Mouse (Mus musculus) liver, embryonic 11.5 days (tissue): ENCODE measurements around the gene Cracr2b. TPM values are rescaled to one million over a fixed set of nuclear protein-coding genes. Genes with fewer than 3 reads are reported as not detected.
A peak's percentile ranks its signal among the peaks of the same experiment; 100 is the strongest.

Experiments
- ATAC-seq: fragments of 200-750 bp; cut with Nextera tagmentation; replicated peaks from 2 replicates; pipeline ENCODE4 v1.8.0; 2017; ENCODE audit warnings: moderate number of reproducible peaks, mild to moderate bottlenecking, moderate TSS enrichment, moderate library complexity; ENCODE audit not compliant: low FRiP score
- DNase-seq: peaks from one replicate; pipeline ENCODE4 v3.0.0-alpha.2; 2017; ENCODE audit warnings: low spot score
- H3K27ac ChIP-seq: fragments of 300-500 bp; sonication (generic); 2 replicates; pipeline ENCODE4 v1.5.1; 2014; ENCODE audit warnings: mild to moderate bottlenecking, low read depth, low read length, control low read depth
- H3K27me3 ChIP-seq: fragments of 300-500 bp; sonication (generic); replicated peaks from 2 replicates; pipeline ENCODE4 v1.6.1; 2014; ENCODE audit warnings: low read length, mixed read lengths; ENCODE audit not compliant: control insufficient read depth, insufficient read depth
- H3K36me3 ChIP-seq: fragments of 300-500 bp; sonication (generic); 2 replicates; pipeline ENCODE4 v1.6.1; 2014; ENCODE audit warnings: mild to moderate bottlenecking, low read length, moderate library complexity, mixed read lengths; ENCODE audit not compliant: control insufficient read depth, insufficient read depth
- H3K4me1 ChIP-seq: fragments of 300-500 bp; sonication (generic); replicated peaks from 2 replicates; pipeline ENCODE4 v1.6.1; 2014; ENCODE audit warnings: low read length, mixed read lengths; ENCODE audit not compliant: control insufficient read depth, insufficient read depth
- H3K4me2 ChIP-seq: fragments of 300-500 bp; sonication (generic); 2 replicates; pipeline ENCODE4 v1.6.1; 2014; ENCODE audit warnings: mild to moderate bottlenecking, control low read depth, moderate library complexity
- H3K4me3 ChIP-seq: fragments of 300-500 bp; sonication (generic); 2 replicates; pipeline ENCODE4 v1.5.1; 2014; ENCODE audit warnings: low read depth, low read length, control low read depth
- H3K9ac ChIP-seq: fragments of 300-500 bp; sonication (generic); 2 replicates; pipeline ENCODE4 v1.6.1; 2014; ENCODE audit warnings: low read depth, low read length, control low read depth
- H3K9me3 ChIP-seq: fragments of 300-500 bp; sonication (generic); 2 replicates; pipeline ENCODE4 v1.6.1; 2016; ENCODE audit warnings: low read length, inconsistent platforms, mixed read lengths; ENCODE audit not compliant: control insufficient read depth
- WGBS: fragments of 180-500 bp; shearing (Covaris S2); extraction: QIAGEN DNeasy Blood & Tissue Kit; methylation state at CpG from one replicate; pipeline ENCODE4 v1.1.7; 2014; 5-methylcytosine and 5-hydroxymethylcytosine counted together
- polyA plus RNA-seq: library from polyadenylated mRNA; unstranded; fragments of >200 nt; fragmentation: Nextera tagmentation; extraction: Ambion mirVana; gene quantifications from 2 replicates; pipeline ENCODE4 v1.2.1, GENCODE M21; 2014

Cracr2b gene
- polyA plus RNA-seq, 1 experiment from 2014 or later = 4.3 TPM

GRCm38 (mm10) chr7:141420030-141420702 is 40.7 kb upstream of the Cracr2b start:
- H3K27ac ChIP-seq = peak overlapping the region; percentile 30
- WGBS = 65% methylated on average over 9 of the region's 9 CpGs
- no peaks in the 10 kb centered on the region for H3K4me1 ChIP-seq
- no peak for ATAC-seq
- no peaks in the 10 kb centered on the region for H3K9me3 ChIP-seq
- no peaks in the 10 kb centered on the region for H3K36me3 ChIP-seq
- no peak overlapping the region for H3K9ac ChIP-seq
- no peak overlapping the region for H3K4me2 ChIP-seq
- DNase-seq = no peak
- H3K4me3 ChIP-seq = no peak overlapping the region
- H3K27me3 ChIP-seq = no peaks in the 10 kb centered on the region

GRCm38 (mm10) chr7:141423811-141424210 is 37.1 kb upstream of the Cracr2b start:
- Histone ChIP-seq H3K27ac (no peak overlapping the region), H3K4me3 (no peak overlapping the region), H3K4me1 (no peaks in the 10 kb centered on the region; the same call in 1 of the 2 replicates), H3K9me3 (no peaks in the 10 kb centered on the region), H3K9ac (no peak overlapping the region; the same call in 1 of the 2 replicates), H3K27me3 (no peaks in the 10 kb centered on the region), H3K4me2 (no peak overlapping the region), H3K36me3 (no peaks in the 10 kb centered on the region)
- WGBS = 70% methylated on average over 4 of the region's 4 CpGs
- ATAC-seq (no peak), DNase-seq (no peak)

GRCm38 (mm10) chr7:141426948-141427730 is 33.8 kb upstream of the Cracr2b start:
- H3K4me3 ChIP-seq = no peak overlapping the region
- H3K9ac ChIP-seq = no peak overlapping the region
- 70% methylated on average over 12 of the region's 12 CpGs for WGBS
- peaks cover 6% of the 10 kb centered on the region for H3K4me1 ChIP-seq
- H3K9me3 ChIP-seq = no peaks in the 10 kb centered on the region
- DNase-seq = no peak
- H3K36me3 ChIP-seq = peaks cover 6% of the 10 kb centered on the region; the same call in 1 of the 2 replicates
- H3K27ac ChIP-seq = no peak overlapping the region
- no peak overlapping the region for H3K4me2 ChIP-seq
- no peak for ATAC-seq
- no peaks in the 10 kb centered on the region for H3K27me3 ChIP-seq

GRCm38 (mm10) chr7:141428701-141429100 is 32.2 kb upstream of the Cracr2b start:
- ATAC-seq = no peak
- H3K27me3 ChIP-seq = no peaks in the 10 kb centered on the region

GRCm38 (mm10) chr7:141429310-141429709 is 31.6 kb upstream of the Cracr2b start, which contains the start of gene Cend1:
Gene Cend1, minus strand, starts transcription at chr7:141429491.
- H3K4me3 ChIP-seq = no peak within 1 kb of the TSS
- peak; percentile 30; the same call in 1 of the 2 replicates for ATAC-seq

More at GRCm38 (mm10) chr7:141428701-141429100, 32.2 kb upstream of the Cracr2b start:
- no peak for DNase-seq
- H3K27ac ChIP-seq = no peak overlapping the region
- H3K4me2 ChIP-seq = no peak overlapping the region
- 56% methylated on average over 5 of the region's 5 CpGs for WGBS
- H3K9me3 ChIP-seq = no peaks in the 10 kb centered on the region
- no peak overlapping the region for H3K9ac ChIP-seq
- peaks cover 7% of the 10 kb centered on the region for H3K4me1 ChIP-seq
- peaks cover 11% of the 10 kb centered on the region; the same call in 1 of the 2 replicates for H3K36me3 ChIP-seq
- no peak overlapping the region for H3K4me3 ChIP-seq

GRCm38 (mm10) chr7:141429840-141430584 is 30.9 kb upstream of the Cracr2b start:
- no peak; the same call in 1 of the 2 replicates for ATAC-seq
- H3K9me3 ChIP-seq = no peaks in the 10 kb centered on the region
- 68% methylated on average over 9 of the region's 9 CpGs for WGBS
- no peak overlapping the region for H3K4me3 ChIP-seq
- peaks cover 20% of the 10 kb centered on the region for H3K4me1 ChIP-seq
- DNase-seq = no peak
- peaks cover 11% of the 10 kb centered on the region; the same call in 1 of the 2 replicates for H3K36me3 ChIP-seq
- no peak overlapping the region for H3K27ac ChIP-seq
- no peak overlapping the region for H3K9ac ChIP-seq
- peak overlapping the region; percentile 16; the same call in 1 of the 2 replicates for H3K4me2 ChIP-seq
- H3K27me3 ChIP-seq = no peaks in the 10 kb centered on the region

More at GRCm38 (mm10) chr7:141429310-141429709, 31.6 kb upstream of the Cracr2b start, which contains the start of gene Cend1:
- no peak within 1 kb of the TSS for H3K9ac ChIP-seq
- H3K4me1 ChIP-seq = peaks cover 13% of the 10 kb centered on the region
- no peaks in the 10 kb centered on the region for H3K9me3 ChIP-seq
- no peaks in the 10 kb centered on the region for H3K27me3 ChIP-seq
- no peak within 1 kb of the TSS for H3K27ac ChIP-seq
- H3K4me2 ChIP-seq = peak within 1 kb of the TSS; percentile 16
- peak; percentile 36 for DNase-seq
- H3K36me3 ChIP-seq = peaks cover 11% of the 10 kb centered on the region; the same call in 1 of the 2 replicates
- 8% methylated on average over 19 of the region's 19 CpGs for WGBS

- no peaks in the 10 kb centered on the region for H3K27me3 ChIP-seq
- ATAC-seq = no peak
- no peak overlapping the region for H3K4me2 ChIP-seq
- no peak overlapping the region for H3K4me3 ChIP-seq
- no peak for DNase-seq
- H3K27ac ChIP-seq = no peak overlapping the region
- peaks cover 11% of the 10 kb centered on the region; the same call in 1 of the 2 replicates for H3K36me3 ChIP-seq
- WGBS = 91% methylated on average over 9 of the region's 9 CpGs
- no peak overlapping the region for H3K9ac ChIP-seq
- peaks cover 25% of the 10 kb centered on the region for H3K4me1 ChIP-seq
- no peaks in the 10 kb centered on the region for H3K9me3 ChIP-seq
Measured at GRCm38 (mm10) chr7:141430585-141431240, 30.2 kb upstream of the Cracr2b start.
